ENCODE assay signal across 14 mouse cellular contexts in genomic region chr2:148502321-148502720, GRCm38 (mm10).
"Had no signal": no experiment of that assay in that cellular context is flagged by ENCODE, and none has a peak within 500 bp of the region (broad histone marks: within the 10 kb centered on the region; RNA-seq: fewer than 3 reads in every experiment).

No protein-coding gene starts in this region.

- H3K9me3 ChIP-seq: liver, embryonic 13.5 days had no signal

- H3K9ac ChIP-seq: liver, embryonic 13.5 days had no signal

- DNase-seq: kidney, adult 11 months; kidney, adult 8-10 months; kidney, postnatal 25 days; layer of hippocampus, adult 9-11 months; liver, embryonic 13.5 days; lung, postnatal 10 days; lung, postnatal 4 days; midbrain, embryonic 14.5 days; thymus, adult 2 months; thymus, postnatal 14 days; thymus, postnatal 4 days had no signal

- H3K4me3 ChIP-seq: layer of hippocampus, adult 2 months; liver, embryonic 13.5 days had no signal

- H3K27ac ChIP-seq: layer of hippocampus, adult 2 months; liver, embryonic 13.5 days; stomach, postnatal 0 days had no signal

- H3K27me3 ChIP-seq: liver, embryonic 13.5 days had no signal

- H3K36me3 ChIP-seq: liver, embryonic 13.5 days had no signal

- H3K4me2 ChIP-seq: liver, embryonic 13.5 days; midbrain, embryonic 11.5 days had no signal
